Mouse (Mus musculus): ENCODE data around the gene Btbd9. TPM values are rescaled to one million over a fixed set of nuclear protein-coding genes. Genes with fewer than 3 reads are reported as not detected.

Gene Btbd9
- polyA plus RNA-seq, 1 experiment: 43.5 TPM

- TF ChIP-seq POLR2A (IDR thresholded peaks at IDR 0.05; ENCODE audit: extremely low read depth, insufficient read depth, low read length) (no peak), CTCF (IDR thresholded peaks at IDR 0.05; ENCODE audit: extremely low read depth, insufficient read depth, low read length) (no peak)
- Histone ChIP-seq H3K4me3 (ENCODE audit: insufficient read depth, low read length) (no peak overlapping the region), H3K27ac (ENCODE audit: insufficient read depth, low read length) (no peak overlapping the region), H3K4me1 (ENCODE audit: control insufficient read depth, insufficient read depth, low read length) (peaks cover 4% of the 10 kb centered on the region)
These were observed 396.1 kb downstream of the Btbd9 start for GRCm38 (mm10) chr17:30180197-30180596.

- no peak overlapping the region for H3K27ac ChIP-seq (ENCODE audit: insufficient read depth, low read length)
- peaks cover 3% of the 10 kb centered on the region for H3K4me1 ChIP-seq (ENCODE audit: control insufficient read depth, insufficient read depth, low read length)
- no peak overlapping the region for H3K4me3 ChIP-seq (ENCODE audit: insufficient read depth, low read length)
- TF ChIP-seq CTCF (IDR thresholded peaks at IDR 0.05; ENCODE audit: extremely low read depth, insufficient read depth, low read length) (no peak), POLR2A (IDR thresholded peaks at IDR 0.05; ENCODE audit: extremely low read depth, insufficient read depth, low read length) (no peak)
These were observed 397.9 kb downstream of the Btbd9 start for GRCm38 (mm10) chr17:30178402-30178801.

DNA sequence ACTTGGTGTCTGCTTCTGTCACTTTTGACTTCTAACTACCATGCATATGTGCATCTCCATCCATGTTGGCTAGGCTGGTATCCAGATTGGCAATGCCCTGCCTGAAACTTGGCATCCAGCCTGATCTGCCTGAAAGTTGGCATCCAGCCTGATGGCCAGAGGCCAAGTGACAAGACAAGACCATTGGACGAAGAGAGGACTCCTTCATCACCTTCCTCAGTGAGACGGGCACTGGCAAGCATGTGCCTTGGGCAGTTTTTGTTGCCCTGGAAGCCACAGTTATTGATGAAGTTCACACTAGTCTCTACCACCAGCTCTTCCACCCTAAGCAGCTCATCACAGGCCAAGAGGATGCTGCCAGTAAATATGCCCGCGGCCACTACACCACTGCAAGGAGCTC is 398.9 kb downstream of the Btbd9 start:
- H3K27ac ChIP-seq (ENCODE audit: insufficient read depth, low read length): no peak overlapping the region
- H3K4me3 ChIP-seq (ENCODE audit: insufficient read depth, low read length): no peak overlapping the region
- TF ChIP-seq POLR2A (IDR thresholded peaks at IDR 0.05; ENCODE audit: extremely low read depth, insufficient read depth, low read length) (no peak), CTCF (IDR thresholded peaks at IDR 0.05; ENCODE audit: extremely low read depth, insufficient read depth, low read length) (no peak)
- peaks cover under 1% of the 10 kb centered on the region; the same call in 1 of the 2 replicates for H3K4me1 ChIP-seq (ENCODE audit: control insufficient read depth, insufficient read depth, low read length)

Other genes with a start within 250 kb of the Btbd9 start
- 0.49 and 0.50 TPM in 2 replicates for gene Dnah8, start 47.9 kb upstream of the Btbd9 start, polyA plus RNA-seq (2012; rRNA removed)
- gene Glo1, start 50.4 kb upstream of the Btbd9 start, polyA plus RNA-seq (2012; rRNA removed): 114 and 115 TPM in 2 replicates